Mouse (Mus musculus) lung, postnatal 0 days (tissue): ENCODE results near the gene Gm13043. TPM values are rescaled to one million over a fixed set of nuclear protein-coding genes. Genes with fewer than 3 reads are reported as not detected.
"Not testable (repeated sequence)": the region's sequence is repeated elsewhere in the genome, so short reads cannot be mapped to it uniquely, and the experiment has no call there.

ENCODE experiments used
- ATAC-seq: fragments of 200-750 bp; cut with Nextera tagmentation; 2 replicates; pipeline ENCODE4 v1.8.0; 2017; ENCODE audit warnings: moderate library complexity
- DNase-seq: peaks from one replicate; pipeline ENCODE4 v3.0.0-alpha.2; 2016; ENCODE audit warnings: low spot score
- H3K27ac ChIP-seq: fragments of 300-500 bp; sonication (generic); 2 replicates; pipeline ENCODE4 v1.5.1; 2014; ENCODE audit warnings: antibody characterized with exemption, mild to moderate bottlenecking, low read length, mixed read lengths
- H3K27me3 ChIP-seq: fragments of 300-500 bp; sonication (generic); replicated peaks from 2 replicates; pipeline ENCODE4 v1.6.1; 2014; ENCODE audit warnings: low read length, mixed read lengths; ENCODE audit not compliant: insufficient read depth
- H3K36me3 ChIP-seq: fragments of 300-500 bp; sonication (generic); 2 replicates; pipeline ENCODE4 v1.6.1; 2014; ENCODE audit warnings: low read length, mixed read lengths; ENCODE audit not compliant: insufficient read depth
- H3K4me1 ChIP-seq: fragments of 300-500 bp; sonication (generic); 2 replicates; pipeline ENCODE4 v1.6.1; 2014; ENCODE audit warnings: antibody characterized with exemption, low read depth, low read length, mixed read lengths; ENCODE audit not compliant: insufficient read depth
- H3K4me2 ChIP-seq: fragments of 300-500 bp; sonication (generic); replicated peaks from 2 replicates; pipeline ENCODE4 v1.6.1; 2014; ENCODE audit warnings: low read depth, mild to moderate bottlenecking, low read length, moderate library complexity, mixed read lengths
- H3K4me3 ChIP-seq: fragments of 300-500 bp; sonication (generic); 2 replicates; pipeline ENCODE4 v1.5.1; 2014; ENCODE audit warnings: low read depth, low read length
- H3K9ac ChIP-seq: fragments of 300-500 bp; sonication (generic); replicated peaks from 2 replicates; pipeline ENCODE4 v1.6.1; 2014; ENCODE audit warnings: low read depth, mild to moderate bottlenecking
- H3K9me3 ChIP-seq: fragments of 300-500 bp; sonication (generic); 2 replicates; pipeline ENCODE4 v1.6.1; 2016; ENCODE audit warnings: low read length, mixed read lengths
- CTCF ChIP-seq: IDR thresholded peaks from 2 replicates; pipeline ENCODE4 v1.5.1; 2016; ENCODE audit warnings: antibody characterized with exemption, mild to moderate bottlenecking
- EP300 ChIP-seq: IDR thresholded peaks from 2 replicates; pipeline ENCODE4 v1.6.1; 2016; ENCODE audit warnings: antibody characterized with exemption, mild to moderate bottlenecking, control low read depth
- WGBS: fragments of 180-500 bp; shearing (Covaris S2); extraction: QIAGEN DNeasy Blood & Tissue Kit; methylation state at CpG from one replicate; pipeline ENCODE4 v1.1.7; 2014; 5-methylcytosine and 5-hydroxymethylcytosine counted together
- polyA plus RNA-seq: library from polyadenylated mRNA; unstranded; fragments of >200 nt; fragmentation: Nextera tagmentation; extraction: Ambion mirVana; gene quantifications from 2 replicates; pipeline ENCODE4 v1.2.1, GENCODE M21; 2015

The Gm13043 gene
- polyA plus RNA-seq, result not detected in 2 replicates

DNA sequence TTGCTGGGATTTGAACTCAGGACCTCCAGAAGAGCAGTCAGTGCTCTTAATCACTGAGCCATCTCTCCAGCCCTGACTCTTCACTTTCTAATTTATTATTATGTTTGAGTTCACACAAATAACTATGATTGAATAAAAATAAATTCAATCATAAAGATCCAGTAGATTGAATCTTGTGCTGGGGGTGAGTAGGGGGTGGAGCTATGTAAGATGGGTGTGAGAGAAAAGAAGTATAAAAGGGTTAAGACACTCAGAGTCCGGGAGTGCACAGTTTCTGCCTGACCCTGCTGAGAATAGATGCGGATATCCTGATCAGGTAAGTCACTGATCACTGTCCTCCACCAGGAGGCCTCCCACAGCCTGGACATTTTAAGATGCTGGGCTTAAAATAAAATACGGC lies at the start of gene Gm13043:
Gene Gm13043 (plus strand): TSS at position 301 of the 400 bp plus-strand sequence.
- WGBS, result 74% methylated on average over 3 of the region's 3 CpGs
- DNase-seq, result no peak
- Histone ChIP-seq H3K4me2 (no peak within 1 kb of the TSS), H3K36me3 (no peaks in the 10 kb centered on the region), H3K4me3 (no peak within 1 kb of the TSS), H3K27me3 (no peaks in the 10 kb centered on the region), H3K9ac (no peak within 1 kb of the TSS), H3K9me3 (no peaks in the 10 kb centered on the region), H3K27ac (no peak within 1 kb of the TSS), H3K4me1 (no peaks in the 10 kb centered on the region)
- TF ChIP-seq EP300 (no peak), CTCF (no peak)
- no peak for ATAC-seq

DNA sequence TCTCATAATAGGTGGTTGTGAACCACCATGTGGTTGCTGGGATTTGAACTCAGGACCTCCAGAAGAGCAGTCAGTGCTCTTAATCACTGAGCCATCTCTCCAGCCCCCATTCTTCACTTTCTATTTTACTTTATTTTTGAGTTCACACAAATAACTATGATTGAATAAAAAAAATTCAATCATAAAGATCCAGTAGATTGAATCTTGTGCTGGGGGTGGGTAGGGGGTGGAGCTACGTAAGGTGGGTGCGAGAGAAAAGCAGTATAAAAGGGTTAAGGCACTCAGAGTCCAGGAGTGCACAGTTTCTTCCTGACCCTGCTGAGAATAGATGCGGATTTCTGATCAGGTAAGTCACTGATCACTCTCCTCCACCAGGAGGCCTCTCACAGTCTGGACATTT lies 24.5 kb downstream of the Gm13043 start, which contains the start of gene Gm13040:
Gene Gm13040 (plus strand): TSS at position 301 of the 400 bp plus-strand sequence.
- H3K27me3 ChIP-seq, H3K4me3 ChIP-seq, H3K36me3 ChIP-seq, H3K9me3 ChIP-seq, H3K9ac ChIP-seq, ATAC-seq, H3K4me2 ChIP-seq, H3K27ac ChIP-seq, DNase-seq, H3K4me1 ChIP-seq: not testable (repeated sequence)
- WGBS, result no CpG with 5 or more reads among the region's 3 CpGs

DNA sequence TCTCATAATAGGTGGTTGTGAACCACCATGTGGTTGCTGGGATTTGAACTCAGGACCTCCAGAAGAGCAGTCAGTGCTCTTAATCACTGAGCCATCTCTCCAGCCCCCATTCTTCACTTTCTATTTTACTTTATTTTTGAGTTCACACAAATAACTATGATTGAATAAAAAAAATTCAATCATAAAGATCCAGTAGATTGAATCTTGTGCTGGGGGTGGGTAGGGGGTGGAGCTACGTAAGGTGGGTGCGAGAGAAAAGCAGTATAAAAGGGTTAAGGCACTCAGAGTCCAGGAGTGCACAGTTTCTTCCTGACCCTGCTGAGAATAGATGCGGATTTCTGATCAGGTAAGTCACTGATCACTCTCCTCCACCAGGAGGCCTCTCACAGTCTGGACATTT lies 40.3 kb downstream of the Gm13043 start, which contains the start of the genes BC080695 and Gm13057:
Gene BC080695 (plus strand): TSS at position 301 of the 400 bp plus-strand sequence.
Gene Gm13057 (plus strand): TSS at position 310 of the 400 bp plus-strand sequence.
- H3K4me1 ChIP-seq, H3K27ac ChIP-seq, DNase-seq, H3K4me2 ChIP-seq, H3K9ac ChIP-seq, H3K9me3 ChIP-seq, H3K36me3 ChIP-seq, ATAC-seq, H3K4me3 ChIP-seq, H3K27me3 ChIP-seq: not testable (repeated sequence)
- no CpG with 5 or more reads among the region's 3 CpGs for WGBS

Other genes with a start within 250 kb of the Gm13043 start
- 118 and 142 TPM in 2 replicates for gene Pdpn, start 211.8 kb upstream of the Gm13043 start, polyA plus RNA-seq
- not detected in 2 replicates for gene Lrrc38, start 161.6 kb upstream of the Gm13043 start, polyA plus RNA-seq
- not detected in 2 replicates for gene Pramel1, start 116.9 kb upstream of the Gm13043 start, polyA plus RNA-seq
- 9.2 and 10.2 TPM in 2 replicates for gene Pramef8, start 98.9 kb upstream of the Gm13043 start, polyA plus RNA-seq
- not detected in 2 replicates for gene Oog4, start 61.0 kb upstream of the Gm13043 start, polyA plus RNA-seq
- not detected in 2 replicates for gene Gm13040, start 24.6 kb downstream of the Gm13043 start, polyA plus RNA-seq
- not detected in 2 replicates for gene BC080695, start 40.4 kb downstream of the Gm13043 start, polyA plus RNA-seq
- gene Gm13057, start 40.4 kb downstream of the Gm13043 start, polyA plus RNA-seq, result not detected in 2 replicates
- not detected in 2 replicates for gene Gm13083, start 103.7 kb downstream of the Gm13043 start, polyA plus RNA-seq
- not detected in 2 replicates for gene Gm13088, start 145.9 kb downstream of the Gm13043 start, polyA plus RNA-seq
- gene Gm13089, start 191.4 kb downstream of the Gm13043 start, polyA plus RNA-seq, result not detected in 2 replicates
- not detected in 2 replicates for gene Gm13078, start 208.1 kb downstream of the Gm13043 start, polyA plus RNA-seq